Mouse (Mus musculus): Measurements from ENCODE around the gene 2310022B05Rik.

DNA sequence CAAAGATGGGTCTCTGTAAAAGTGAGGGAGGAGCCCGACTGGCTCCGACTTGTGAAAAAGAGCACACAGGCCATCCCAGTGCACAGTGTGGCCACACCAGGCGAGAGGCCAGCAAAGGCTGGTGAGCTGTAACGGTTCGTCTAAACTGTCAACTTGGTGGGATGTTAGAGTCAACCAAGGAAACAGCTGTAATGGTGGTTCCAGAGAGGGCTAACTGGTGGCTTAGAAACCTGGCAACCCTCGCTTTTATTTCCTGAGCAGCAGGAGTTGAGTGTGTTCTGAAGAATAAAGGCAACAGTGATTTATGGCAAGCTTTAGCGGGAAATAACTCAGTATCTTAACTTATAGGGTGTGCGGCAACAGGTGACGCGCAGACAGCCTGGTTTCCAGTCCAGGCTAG, 19.0 kb upstream of the 2310022B05Rik start:
- TF ChIP-seq POLR2A (IDR thresholded peaks at IDR 0.05; ENCODE audit: borderline replicate concordance, low read depth, low read length) (no peak), CTCF (IDR thresholded peaks at IDR 0.05; ENCODE audit: low read depth, low read length) (no peak)
